Mouse (Mus musculus) left cerebral cortex, postnatal 25 days (tissue): ENCODE measurements around the gene Gm5592. TPM values are rescaled to one million over a fixed set of nuclear protein-coding genes. Genes with fewer than 3 reads are reported as not detected.
"Not testable (repeated sequence)": the region's sequence is repeated elsewhere in the genome, so short reads cannot be mapped to it uniquely, and the experiment has no call there.

Source experiments
- DNase-seq, 2 experiments: peaks; one replicate each; pipeline ENCODE4 v3.0.0; 2022; ENCODE audit warnings: low spot score in 2 of 2, mixed read lengths in 1 of 2
- intact Hi-C: fragments of 180-260 bp; cut with DNase I; formaldehyde crosslinking; loops from one replicate; pipeline ENCODE4 v1.15.1; 2025
- total RNA-seq, 2 experiments: library from RNA; stranded (reverse); gene quantifications; 2 replicates each; pipeline ENCODE4 v1.2.3; 2021

Gene Gm5592
- not detected for total RNA-seq

GRCm38 (mm10) chr7:41153541-41153940 lies at the start of gene Gm5592:
TSS of gene Gm5592 (plus strand) at chr7:41153841.
- DNase-seq, intact Hi-C loops: not testable (repeated sequence)

DNA sequence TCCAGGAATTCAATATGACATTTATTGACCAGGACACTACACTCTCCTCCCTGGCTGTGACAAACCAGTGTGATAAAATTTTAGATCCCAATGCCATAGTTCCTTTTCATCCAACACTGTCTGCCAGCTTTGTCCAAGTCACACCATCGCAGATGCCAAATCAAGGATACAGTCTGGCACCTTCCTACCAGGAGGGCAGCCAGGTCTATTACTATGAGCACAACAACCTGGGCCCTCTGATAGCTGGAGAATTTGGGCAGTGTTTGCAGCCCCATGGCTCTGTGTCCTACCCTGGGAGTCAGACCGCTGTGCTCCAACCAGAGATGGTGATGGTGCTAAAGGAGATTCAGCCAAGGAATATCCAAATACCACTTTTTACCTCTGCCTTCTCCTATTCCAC lies 2.2 kb downstream of the Gm5592 start:
- intact Hi-C loops, DNase-seq: not testable (repeated sequence)

- intact Hi-C loops: not testable (repeated sequence)
Measured at GRCm38 (mm10) chr7:41157879-41158278, 4.2 kb downstream of the Gm5592 start.

DNA sequence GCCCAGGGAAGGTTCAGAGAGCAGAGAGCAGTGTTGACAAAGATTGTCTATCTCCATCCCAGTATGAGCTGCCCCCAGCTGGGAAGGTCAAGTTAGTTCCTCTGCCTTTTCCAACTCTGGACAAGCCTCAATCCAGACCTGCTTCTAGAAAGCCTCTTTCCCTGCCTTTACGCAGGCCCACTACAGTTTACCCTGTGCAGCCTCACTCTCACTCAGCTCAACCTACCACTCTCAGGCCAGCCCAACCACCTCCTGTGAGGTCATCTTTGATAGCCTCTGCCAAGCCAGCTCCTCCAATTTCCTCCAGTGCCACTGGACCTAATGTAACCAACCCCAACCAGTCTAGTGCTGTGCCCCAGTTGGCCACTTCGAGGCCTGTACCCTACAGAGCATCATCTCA lies 4.9 kb downstream of the Gm5592 start:
- intact Hi-C loops, DNase-seq: not testable (repeated sequence)

More at GRCm38 (mm10) chr7:41157879-41158278, 4.2 kb downstream of the Gm5592 start:
- DNase-seq: not testable (repeated sequence)

DNA sequence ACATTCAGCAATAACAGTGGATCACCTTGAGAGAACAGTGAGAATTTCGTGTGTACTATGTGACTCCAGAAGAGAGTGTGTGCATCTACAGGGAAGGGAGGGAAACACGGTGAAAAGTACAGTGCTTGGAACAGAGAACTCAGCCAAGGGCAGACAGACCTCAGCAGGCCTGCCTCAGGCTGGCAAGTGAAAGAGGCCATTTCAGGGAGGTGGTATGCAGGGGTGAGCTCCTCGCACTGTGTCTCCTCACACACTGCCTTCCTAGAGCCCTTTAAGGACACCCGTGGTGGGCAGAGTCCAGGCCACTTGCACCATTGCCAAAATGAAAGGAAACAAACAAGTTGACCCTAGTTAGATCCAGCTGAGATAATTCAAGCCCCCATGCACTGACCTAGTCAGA lies 40.0 kb downstream of the Gm5592 start:
- intact Hi-C loops: loop anchor here (10.0 kb wide), 1 partner anchor 89 kb away; no protein-coding TSS in a partner anchor

More for the DNA sequence above, 40.0 kb downstream of the Gm5592 start:
- DNase-seq: no peak

Other genes with a start within 250 kb of the Gm5592 start
- not detected for gene 4930433I11Rik, start 166.3 kb upstream of the Gm5592 start, total RNA-seq
- not detected for gene Gm4884, start 121.1 kb upstream of the Gm5592 start, total RNA-seq
- gene AI987944, start 239.5 kb downstream of the Gm5592 start, total RNA-seq: 10 to 100 TPM in 1 of 2 experiments, 1 to 10 TPM in 1; 8.7 to 11.6 TPM